Mouse (Mus musculus) forebrain, embryonic 13.5 days (tissue): ENCODE measurements around the gene Irs3. TPM values are rescaled to one million over a fixed set of nuclear protein-coding genes. Genes with fewer than 3 reads are reported as not detected.
A peak's percentile ranks its signal among the peaks of the same experiment; 100 is the strongest.
"Not testable (repeated sequence)": the region's sequence is repeated elsewhere in the genome, so short reads cannot be mapped to it uniquely, and the experiment has no call there.

Experiments
- ATAC-seq: fragments of 200-750 bp; cut with Nextera tagmentation; 2 replicates; pipeline ENCODE4 v1.8.0; 2017
- H3K27ac ChIP-seq: fragments of 300-500 bp; sonication (generic); 2 replicates; pipeline ENCODE4 v1.5.1; 2015; ENCODE audit warnings: inconsistent platforms, mild to moderate bottlenecking, moderate library complexity
- H3K27me3 ChIP-seq: fragments of 300-500 bp; sonication (generic); 2 replicates; pipeline ENCODE4 v1.6.1; 2015; ENCODE audit warnings: mild to moderate bottlenecking, inconsistent platforms
- H3K36me3 ChIP-seq: fragments of 300-500 bp; sonication (generic); 2 replicates; pipeline ENCODE4 v1.6.1; 2015; ENCODE audit warnings: mild to moderate bottlenecking, inconsistent platforms; ENCODE audit not compliant: poor library complexity, severe bottlenecking
- H3K4me1 ChIP-seq: fragments of 300-500 bp; sonication (generic); 2 replicates; pipeline ENCODE4 v1.6.1; 2015; ENCODE audit warnings: inconsistent platforms
- H3K4me2 ChIP-seq: fragments of 300-500 bp; sonication (generic); 2 replicates; pipeline ENCODE4 v1.6.1; 2015; ENCODE audit warnings: inconsistent platforms, mild to moderate bottlenecking, moderate library complexity
- H3K4me3 ChIP-seq: fragments of 300-500 bp; sonication (generic); 2 replicates; pipeline ENCODE4 v1.5.1; 2015; ENCODE audit warnings: mild to moderate bottlenecking, inconsistent platforms
- H3K9ac ChIP-seq: fragments of 300-500 bp; sonication (generic); 2 replicates; pipeline ENCODE4 v1.6.1; 2015; ENCODE audit warnings: mild to moderate bottlenecking, inconsistent platforms
- H3K9me3 ChIP-seq: fragments of 300-500 bp; sonication (generic); replicated peaks from 2 replicates; pipeline ENCODE4 v1.6.1; 2016; ENCODE audit warnings: inconsistent platforms
- WGBS: fragments of 180-500 bp; shearing (Covaris S2); methylation state at CpG from one replicate; pipeline ENCODE4 v1.1.7; 2015; 5-methylcytosine and 5-hydroxymethylcytosine counted together
- polyA plus RNA-seq: library from polyadenylated mRNA; unstranded; fragments of >200 nt; fragmentation: Nextera tagmentation; extraction: Ambion mirVana; gene quantifications from 2 replicates; pipeline ENCODE4 v1.2.1, GENCODE M21; 2015

The Irs3 gene
- polyA plus RNA-seq, 1 experiment from 2014 or later: not detected

DNA sequence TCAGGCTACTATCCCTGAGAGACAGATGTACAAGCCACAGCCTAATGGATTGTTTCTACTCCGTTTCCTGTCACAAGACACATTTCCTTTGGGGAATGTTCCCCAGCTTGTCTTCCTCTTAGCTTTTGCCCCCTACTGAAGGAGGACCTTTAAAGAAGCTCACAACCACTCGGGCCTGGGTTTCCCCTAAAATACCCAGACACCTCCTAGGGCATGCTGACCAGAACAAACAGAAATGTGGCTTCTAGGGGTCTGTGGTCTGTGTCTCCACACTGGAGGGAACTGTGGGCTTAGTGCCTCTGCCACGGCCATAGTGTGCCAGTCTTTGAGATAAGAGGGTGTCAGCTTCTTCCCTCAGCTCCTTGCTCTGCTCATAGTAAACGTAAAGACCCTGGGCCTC, 13.9 kb downstream of the Irs3 start:
- WGBS: 87% methylated on average over 4 of the region's 4 CpGs
- no peak overlapping the region for H3K27ac ChIP-seq
- no peak overlapping the region for H3K4me3 ChIP-seq
- ATAC-seq: no peak
- H3K9ac ChIP-seq: peak overlapping the region; percentile 81; the same call in 1 of the 2 replicates
- peaks cover 53% of the 10 kb centered on the region for H3K36me3 ChIP-seq
- H3K4me1 ChIP-seq: peaks cover 36% of the 10 kb centered on the region
- H3K9me3 ChIP-seq: no peaks in the 10 kb centered on the region
- H3K4me2 ChIP-seq: peak overlapping the region; percentile 77
- no peaks in the 10 kb centered on the region for H3K27me3 ChIP-seq

GRCm38 (mm10) chr5:137631171-137631570, 14.3 kb downstream of the Irs3 start:
- Histone ChIP-seq H3K4me2 (peak overlapping the region; percentile 77), H3K4me1 (peaks cover 36% of the 10 kb centered on the region), H3K27me3 (no peaks in the 10 kb centered on the region), H3K27ac (0 out of 2 replicates have a peak overlapping the region, but pooled peaks have one; percentile 31), H3K4me3 (peak overlapping the region; percentile 69; the same call in 1 of the 2 replicates), H3K9ac (peak overlapping the region; percentile 81; the same call in 1 of the 2 replicates), H3K9me3 (no peaks in the 10 kb centered on the region), H3K36me3 (peaks cover 48% of the 10 kb centered on the region)
- no peak for ATAC-seq
- WGBS: 83% methylated on average over 9 of the region's 9 CpGs

GRCm38 (mm10) chr5:137630602-137631001, 14.9 kb downstream of the Irs3 start:
- ATAC-seq: no peak
- peak overlapping the region; percentile 88; the same call in 1 of the 2 replicates for H3K27ac ChIP-seq
- H3K4me3 ChIP-seq: peak overlapping the region; percentile 69
- peak overlapping the region; percentile 77 for H3K4me2 ChIP-seq
- no peaks in the 10 kb centered on the region for H3K27me3 ChIP-seq
- no peaks in the 10 kb centered on the region for H3K9me3 ChIP-seq
- H3K4me1 ChIP-seq: peaks cover 36% of the 10 kb centered on the region
- H3K9ac ChIP-seq: peak overlapping the region; percentile 81
- H3K36me3 ChIP-seq: peaks cover 43% of the 10 kb centered on the region
- WGBS: 51% methylated on average over 3 of the region's 3 CpGs

DNA sequence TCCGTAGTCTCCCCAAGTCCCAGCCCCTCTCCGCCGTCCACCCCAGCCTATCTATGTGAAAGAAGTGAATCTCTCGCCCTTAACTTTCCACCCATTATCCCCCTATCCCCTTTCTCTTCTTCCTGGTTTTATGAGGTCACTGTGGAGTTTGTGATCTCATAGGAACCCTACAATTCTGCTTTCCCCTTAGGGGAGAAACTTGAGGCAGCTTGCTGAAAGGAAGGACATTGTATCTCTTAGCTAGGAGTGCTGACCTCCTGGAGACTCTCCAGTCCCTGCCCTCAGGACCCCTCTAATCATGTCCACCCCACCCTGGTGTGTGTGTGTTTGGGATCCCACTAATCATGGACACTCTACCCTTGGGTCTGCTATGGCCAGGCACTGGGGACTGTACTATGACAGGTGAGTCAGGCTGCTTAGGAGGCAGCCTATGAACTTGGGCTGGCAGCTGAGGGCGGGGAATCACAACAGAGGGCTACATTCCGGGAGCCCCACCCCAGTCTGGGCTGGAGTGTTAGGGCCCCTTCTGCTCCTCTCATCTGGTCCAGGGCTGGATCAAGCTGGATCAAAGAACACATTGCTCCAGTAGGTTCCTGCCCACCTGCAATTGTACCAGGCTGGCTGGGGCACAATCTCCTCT, 15.5 kb downstream of the Irs3 start:
- 27% methylated on average over 6 of the region's 6 CpGs for WGBS
- Histone ChIP-seq H3K4me1 (peaks cover 36% of the 10 kb centered on the region), H3K4me2 (peak overlapping the region; percentile 77), H3K27me3 (no peaks in the 10 kb centered on the region), H3K36me3 (peaks cover 37% of the 10 kb centered on the region), H3K27ac (peak overlapping the region; percentile 88; the same call in 1 of the 2 replicates), H3K9me3 (no peaks in the 10 kb centered on the region), H3K4me3 (peak overlapping the region; percentile 69), H3K9ac (peak overlapping the region; percentile 81)
- ATAC-seq: no peak

- Histone ChIP-seq H3K27me3 (no peaks in the 10 kb centered on the region), H3K4me2 (peak overlapping the region; percentile 77), H3K9ac (peak overlapping the region; percentile 81), H3K9me3 (no peaks in the 10 kb centered on the region), H3K4me1 (peaks cover 36% of the 10 kb centered on the region), H3K4me3 (peak overlapping the region; percentile 69), H3K27ac (peak overlapping the region; percentile 88), H3K36me3 (peaks cover 31% of the 10 kb centered on the region)
- WGBS: under 1% methylated on average over 23 of the region's 23 CpGs
- ATAC-seq: peak; percentile 14
Observed at GRCm38 (mm10) chr5:137629306-137629721, 16.2 kb downstream of the Irs3 start.

GRCm38 (mm10) chr5:137628498-137629305, 16.8 kb downstream of the Irs3 start, which contains the start of the genes Fbxo24, Lrch4 and Gm20605:
Gene Fbxo24 (minus strand): TSS chr5:137629002.
Gene Lrch4 (plus strand): TSS chr5:137629121.
Gene Gm20605 (plus strand): TSS chr5:137629175.
- Histone ChIP-seq H3K9me3 (no peaks in the 10 kb centered on the region), H3K36me3 (peaks cover 25% of the 10 kb centered on the region), H3K4me2 (peak within 1 kb of the TSS; percentile 77), H3K27me3 (no peaks in the 10 kb centered on the region), H3K9ac (peak within 1 kb of the TSS; percentile 81), H3K27ac (peak within 1 kb of the TSS; percentile 92), H3K4me1 (peaks cover 36% of the 10 kb centered on the region), H3K4me3 (peak within 1 kb of the TSS; percentile 69)
- peak; percentile 99 for ATAC-seq
- WGBS: 0% methylated on average over 46 of the region's 46 CpGs

- Histone ChIP-seq H3K4me1 (peaks cover 36% of the 10 kb centered on the region), H3K9me3 (no peaks in the 10 kb centered on the region), H3K27me3 (no peaks in the 10 kb centered on the region), H3K4me3 (peak overlapping the region; percentile 69), H3K27ac (peak overlapping the region; percentile 92), H3K36me3 (peaks cover 19% of the 10 kb centered on the region), H3K9ac (peak overlapping the region; percentile 80), H3K4me2 (peak overlapping the region; percentile 73)
- WGBS: 4% methylated on average over 9 of the region's 9 CpGs
- ATAC-seq: no peak
Observed at GRCm38 (mm10) chr5:137627991-137628390, 17.5 kb downstream of the Irs3 start.

GRCm38 (mm10) chr5:137623937-137624530, 21.5 kb downstream of the Irs3 start:
- H3K4me2 ChIP-seq: no peak overlapping the region
- 87% methylated on average over 11 of the region's 11 CpGs for WGBS
- peaks cover 6% of the 10 kb centered on the region for H3K4me1 ChIP-seq
- H3K36me3 ChIP-seq: no peaks in the 10 kb centered on the region
- H3K9ac ChIP-seq: no peak overlapping the region
- no peak overlapping the region for H3K27ac ChIP-seq
- no peaks in the 10 kb centered on the region for H3K27me3 ChIP-seq
- no peaks in the 10 kb centered on the region for H3K9me3 ChIP-seq
- ATAC-seq: no peak
- no peak overlapping the region for H3K4me3 ChIP-seq

GRCm38 (mm10) chr5:137615347-137615746, 30.2 kb downstream of the Irs3 start:
- Histone ChIP-seq H3K36me3 (no peaks in the 10 kb centered on the region), H3K9me3 (no peaks in the 10 kb centered on the region), H3K4me2 (no peak overlapping the region), H3K9ac (no peak overlapping the region), H3K4me1 (no peaks in the 10 kb centered on the region), H3K4me3 (no peak overlapping the region), H3K27me3 (0 out of 2 replicates have a peak, but pooled peaks cover 4% of the 10 kb centered on the region), H3K27ac (no peak overlapping the region)
- no peak for ATAC-seq
- 88% methylated on average over 7 of the region's 7 CpGs for WGBS

DNA sequence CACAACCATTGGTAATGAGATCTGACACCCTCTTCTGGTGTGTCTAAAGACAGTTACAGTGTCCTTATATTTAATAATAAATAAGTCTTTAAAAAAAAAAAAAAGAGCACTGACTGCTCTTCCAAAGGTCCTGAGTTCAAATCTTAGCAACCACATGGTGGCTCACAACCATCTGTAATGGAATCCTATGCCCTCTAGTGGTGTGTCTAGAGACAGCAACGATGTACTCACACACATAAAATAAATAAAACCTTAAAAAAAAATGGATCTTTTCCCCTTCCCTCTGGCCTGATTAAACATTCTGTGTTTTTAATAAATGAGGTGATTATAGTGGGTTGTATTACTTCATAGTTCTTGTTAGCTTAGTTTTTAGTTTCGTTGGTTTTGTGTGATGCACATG, 30.6 kb downstream of the Irs3 start:
- not testable (repeated sequence) for H3K4me3 ChIP-seq, H3K27ac ChIP-seq, H3K27me3 ChIP-seq, ATAC-seq, H3K9me3 ChIP-seq, H3K9ac ChIP-seq, H3K4me2 ChIP-seq, H3K4me1 ChIP-seq, H3K36me3 ChIP-seq
- 91% methylated on average over 2 of the region's 2 CpGs for WGBS

DNA sequence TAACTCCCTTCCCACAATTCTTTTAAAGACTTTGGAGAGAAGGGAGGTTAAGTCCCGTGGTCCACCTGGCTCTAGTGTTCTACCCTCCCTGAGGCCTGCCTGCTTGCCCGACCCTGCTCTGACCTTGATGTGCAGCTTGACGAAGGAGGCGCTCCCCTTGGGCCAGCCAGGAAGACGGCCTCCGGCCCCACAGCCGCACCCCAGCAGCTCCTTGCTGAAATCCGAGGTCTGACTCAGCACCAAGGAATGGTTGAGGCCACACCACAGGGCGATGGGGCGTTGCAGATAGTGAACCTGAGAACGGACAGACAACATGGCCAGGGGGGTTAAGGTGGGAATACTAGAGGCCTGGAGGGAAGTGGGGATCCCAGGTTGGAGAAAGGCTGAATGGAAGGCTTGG, 32.0 kb downstream of the Irs3 start, which contains the start of gene Pcolce:
Gene Pcolce (minus strand): TSS at position 235 of the 400 bp plus-strand sequence.
- Histone ChIP-seq H3K27me3 (peaks cover 11% of the 10 kb centered on the region), H3K4me2 (no peak within 1 kb of the TSS), H3K36me3 (no peaks in the 10 kb centered on the region), H3K27ac (no peak within 1 kb of the TSS), H3K4me3 (no peak within 1 kb of the TSS), H3K9ac (peak within 1 kb of the TSS; percentile 38; the same call in 1 of the 2 replicates), H3K9me3 (no peaks in the 10 kb centered on the region), H3K4me1 (0 out of 2 replicates have a peak, but pooled peaks cover 3% of the 10 kb centered on the region)
- no peak for ATAC-seq
- WGBS: 72% methylated on average over 11 of the region's 11 CpGs
